Mouse (Mus musculus): ENCODE measurements at regions not wholly inside any gene's neighbourhood (a gene's known extent, or its start where the extent isn't known, plus 50 kb on each side); places are given as distances from the start of the nearest gene placed in this dataset.
"Not testable (repeated sequence)": the region's sequence is repeated elsewhere in the genome, so short reads cannot be mapped to it uniquely, and the experiment has no call there.

GRCm38 (mm10) chr11:45396009-45396408, 455.8 kb upstream of the Clint1 start:
- Histone ChIP-seq H3K27ac (ENCODE audit: insufficient read depth, low read depth, low read length, poor library complexity, severe bottlenecking) (no peak overlapping the region), H3K9me3 (ENCODE audit: control insufficient read depth, insufficient read depth, low read depth, low read length) (no peaks in the 10 kb centered on the region), H3K4me1 (ENCODE audit: control insufficient read depth in 2 of 2, insufficient read depth in 2 of 2, low read length in 2 of 2, poor library complexity in 1 of 2) (no peaks in the 10 kb centered on the region), H3K9ac (ENCODE audit: insufficient read depth, low read depth, low read length, poor library complexity, severe bottlenecking) (no peak overlapping the region), H3K4me3 (ENCODE audit: insufficient read depth in 1 of 2, low read depth in 1 of 2, low read length in 2 of 2, poor library complexity in 1 of 2, severe bottlenecking in 1 of 2) (no peak overlapping the region), H3K36me3 (ENCODE audit: control insufficient read depth, insufficient read depth, low read length, poor library complexity, severe bottlenecking) (no peaks in the 10 kb centered on the region)
- DNase-seq (ENCODE audit: low read depth, low spot score) = no peak
- in situ Hi-C loops (cut with MboI; ENCODE audit: low sequenced_read_pairs in 2 of 2, unreplicated experiment in 2 of 2) = no loop called here
- TF ChIP-seq CHD2 (IDR thresholded peaks at IDR 0.05; ENCODE audit: low read depth, low read length) (no peak), MAFK (IDR thresholded peaks at IDR 0.05; ENCODE audit: insufficient read depth, low read depth, low read length) (no peak), ZNF384 (IDR thresholded peaks at IDR 0.05; ENCODE audit: low read depth, low read length) (no peak), ZC3H11A (IDR thresholded peaks at IDR 0.05; ENCODE audit: borderline replicate concordance, low read depth, low read length) (no peak), HCFC1 (IDR thresholded peaks at IDR 0.05; ENCODE audit: borderline replicate concordance, insufficient read depth, low read length) (no peak)

GRCm38 (mm10) chr11:45398188-45398587, 453.7 kb upstream of the Clint1 start:
- in situ Hi-C loops (cut with MboI; ENCODE audit: low sequenced_read_pairs in 2 of 2, unreplicated experiment in 2 of 2) = no loop called here

GRCm38 (mm10) chr11:45404377-45405029, 447.3 kb upstream of the Clint1 start:
- in situ Hi-C loops (cut with MboI; ENCODE audit: low sequenced_read_pairs in 2 of 2, unreplicated experiment in 2 of 2) = no loop called here
- H3K9me3 ChIP-seq (ENCODE audit: control insufficient read depth, insufficient read depth, low read depth, low read length) = no peaks in the 10 kb centered on the region
- H3K9ac ChIP-seq (ENCODE audit: insufficient read depth, low read depth, low read length, poor library complexity, severe bottlenecking) = no peak overlapping the region
- no peaks in the 10 kb centered on the region for H3K36me3 ChIP-seq (ENCODE audit: control insufficient read depth, insufficient read depth, low read length, poor library complexity, severe bottlenecking)
- DNase-seq (ENCODE audit: low read depth, low spot score) = no peak
- H3K27ac ChIP-seq (ENCODE audit: insufficient read depth, low read depth, low read length, poor library complexity, severe bottlenecking) = no peak overlapping the region
- TF ChIP-seq ZNF384 (IDR thresholded peaks at IDR 0.05; ENCODE audit: low read depth, low read length) = no peak
- no peak for TF ChIP-seq ZC3H11A (IDR thresholded peaks at IDR 0.05; ENCODE audit: borderline replicate concordance, low read depth, low read length)
- no peak for TF ChIP-seq HCFC1 (IDR thresholded peaks at IDR 0.05; ENCODE audit: borderline replicate concordance, insufficient read depth, low read length)
- TF ChIP-seq MAFK (IDR thresholded peaks at IDR 0.05; ENCODE audit: insufficient read depth, low read depth, low read length) = no peak
- TF ChIP-seq CHD2 (IDR thresholded peaks at IDR 0.05; ENCODE audit: low read depth, low read length) = no peak
- no peaks in the 10 kb centered on the region for H3K4me1 ChIP-seq (ENCODE audit: control insufficient read depth in 2 of 2, insufficient read depth in 2 of 2, low read length in 2 of 2, poor library complexity in 1 of 2)
- H3K4me3 ChIP-seq (ENCODE audit: insufficient read depth in 1 of 2, low read depth in 1 of 2, low read length in 2 of 2, poor library complexity in 1 of 2, severe bottlenecking in 1 of 2) = no peak overlapping the region

More at GRCm38 (mm10) chr11:45398188-45398587, 453.7 kb upstream of the Clint1 start:
- H3K36me3 ChIP-seq (ENCODE audit: control insufficient read depth, insufficient read depth, low read length, poor library complexity, severe bottlenecking) = no peaks in the 10 kb centered on the region
- H3K9ac ChIP-seq (ENCODE audit: insufficient read depth, low read depth, low read length, poor library complexity, severe bottlenecking) = no peak overlapping the region
- H3K4me3 ChIP-seq (ENCODE audit: insufficient read depth in 1 of 2, low read depth in 1 of 2, low read length in 2 of 2, poor library complexity in 1 of 2, severe bottlenecking in 1 of 2) = no peak overlapping the region
- H3K27ac ChIP-seq (ENCODE audit: insufficient read depth, low read depth, low read length, poor library complexity, severe bottlenecking) = no peak overlapping the region
- H3K4me1 ChIP-seq (ENCODE audit: control insufficient read depth in 2 of 2, insufficient read depth in 2 of 2, low read length in 2 of 2, poor library complexity in 1 of 2) = no peaks in the 10 kb centered on the region
- no peak for DNase-seq (ENCODE audit: low read depth, low spot score)
- no peaks in the 10 kb centered on the region for H3K9me3 ChIP-seq (ENCODE audit: control insufficient read depth, insufficient read depth, low read depth, low read length)
- TF ChIP-seq CHD2 (IDR thresholded peaks at IDR 0.05; ENCODE audit: low read depth, low read length) (no peak), ZNF384 (IDR thresholded peaks at IDR 0.05; ENCODE audit: low read depth, low read length) (no peak), HCFC1 (IDR thresholded peaks at IDR 0.05; ENCODE audit: borderline replicate concordance, insufficient read depth, low read length) (no peak), ZC3H11A (IDR thresholded peaks at IDR 0.05; ENCODE audit: borderline replicate concordance, low read depth, low read length) (no peak), MAFK (IDR thresholded peaks at IDR 0.05; ENCODE audit: insufficient read depth, low read depth, low read length) (no peak)

GRCm38 (mm10) chr11:45424066-45424465, 427.8 kb upstream of the Clint1 start:
- H3K36me3 ChIP-seq (ENCODE audit: control insufficient read depth, insufficient read depth, low read length, poor library complexity, severe bottlenecking); H3K9me3 ChIP-seq (ENCODE audit: control insufficient read depth, insufficient read depth, low read depth, low read length); H3K4me1 ChIP-seq (ENCODE audit: control insufficient read depth in 2 of 2, insufficient read depth in 2 of 2, low read length in 2 of 2, poor library complexity in 1 of 2); H3K27ac ChIP-seq (ENCODE audit: insufficient read depth, low read depth, low read length, poor library complexity, severe bottlenecking); H3K9ac ChIP-seq (ENCODE audit: insufficient read depth, low read depth, low read length, poor library complexity, severe bottlenecking); in situ Hi-C loops (cut with MboI; ENCODE audit: low sequenced_read_pairs in 2 of 2, unreplicated experiment in 2 of 2); DNase-seq (ENCODE audit: low read depth, low spot score); H3K4me3 ChIP-seq (ENCODE audit: insufficient read depth in 1 of 2, low read depth in 1 of 2, low read length in 2 of 2, poor library complexity in 1 of 2, severe bottlenecking in 1 of 2): not testable (repeated sequence)
